Mouse (Mus musculus) MEL-GATA-1-ER (cell line): Measurements from ENCODE around the gene Psme3.
A peak's percentile ranks its signal among the peaks of the same experiment; 100 is the strongest.

Source experiments
- DNase-seq: peaks from one replicate; pipeline ENCODE4 v3.0.0-alpha.2; 2012; ENCODE audit warnings: low read depth; ENCODE audit errors: extremely low read depth

The Psme3 gene

GRCm38 (mm10) chr11:101315665-101316500 lies at the start of gene Psme3:
Gene Psme3, plus strand, starts transcription at chr11:101316213.
- peak; percentile 95 for DNase-seq

- no peak for DNase-seq
Observed at GRCm38 (mm10) chr11:101269577-101270116, 46.4 kb upstream of the Psme3 start.

- DNase-seq = no peak
Observed at GRCm38 (mm10) chr11:101272446-101272845, 43.6 kb upstream of the Psme3 start.

DNA sequence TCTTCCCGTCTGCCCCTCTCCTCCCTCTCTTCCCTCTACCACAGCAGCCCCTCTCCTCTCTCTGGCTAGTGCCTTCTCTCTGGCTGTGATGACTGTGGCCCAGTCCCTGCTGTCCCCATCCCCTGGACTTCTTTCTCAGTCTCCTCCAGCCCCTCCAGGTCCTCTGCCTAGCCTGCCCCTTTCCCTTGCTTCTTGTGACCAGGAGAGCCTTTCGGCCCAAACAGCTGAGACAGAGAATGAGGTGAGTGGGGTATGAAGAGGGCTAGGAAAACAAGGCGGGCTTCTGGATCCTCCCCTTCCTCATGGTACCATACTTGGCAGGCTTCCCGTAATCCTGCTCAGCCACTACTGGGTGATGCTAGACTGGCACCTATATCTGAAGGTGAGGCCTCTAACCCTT lies 40.7 kb upstream of the Psme3 start:
- no peak for DNase-seq

- no peak for DNase-seq
Observed at GRCm38 (mm10) chr11:101276319-101277070, 39.5 kb upstream of the Psme3 start.

GRCm38 (mm10) chr11:101277381-101278222 lies 38.4 kb upstream of the Psme3 start:
- DNase-seq = peak; percentile 27

- peak; percentile 93 for DNase-seq
Observed at GRCm38 (mm10) chr11:101278223-101279192, 37.5 kb upstream of the Psme3 start, which contains the start of the genes Cntd1 and Coa3. Gene Cntd1, plus strand, starts transcription at chr11:101279012. Gene Coa3, minus strand, starts transcription at chr11:101279114.

GRCm38 (mm10) chr11:101279193-101279569 lies 36.8 kb upstream of the Psme3 start:
- DNase-seq = no peak

DNA sequence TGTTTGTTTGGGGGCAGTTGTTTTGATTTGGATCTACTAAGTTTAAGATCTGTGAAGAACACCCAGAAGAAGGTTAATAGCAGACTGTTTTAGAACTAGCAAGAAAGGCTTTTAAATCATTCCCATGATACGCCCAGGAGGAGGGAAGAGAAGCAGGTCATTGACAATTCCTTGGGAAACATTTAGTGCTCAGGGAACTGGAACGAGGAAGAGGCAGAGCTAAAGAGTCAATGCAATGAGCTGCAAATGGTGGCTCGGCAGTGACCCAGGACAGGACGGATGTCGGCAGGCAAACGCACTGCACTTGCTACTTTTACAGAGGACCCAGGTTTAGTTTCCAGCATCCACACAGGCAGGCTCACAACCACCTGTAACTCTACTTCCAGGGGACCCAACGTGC lies 35.2 kb upstream of the Psme3 start:
- no peak for DNase-seq

DNA sequence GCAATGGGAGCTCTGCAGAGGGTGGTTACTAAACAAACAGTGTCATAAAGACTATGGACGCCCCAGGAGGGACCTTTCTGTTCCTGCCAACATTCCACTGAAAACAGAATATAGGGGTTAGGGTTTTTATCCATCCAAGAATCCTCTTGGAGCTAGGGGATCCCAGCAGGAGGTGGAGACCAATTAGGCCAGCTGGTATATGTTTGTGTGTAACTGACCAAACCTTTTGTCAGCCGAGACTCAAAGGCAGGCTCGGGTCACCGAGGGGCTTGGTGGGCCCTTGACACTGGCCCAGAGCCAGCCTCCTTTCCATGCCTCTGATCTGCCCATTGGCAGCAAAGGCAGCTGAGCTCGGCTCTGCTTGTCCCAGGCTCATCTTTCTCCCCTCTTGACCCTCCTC lies 33.1 kb upstream of the Psme3 start:
- no peak for DNase-seq

DNA sequence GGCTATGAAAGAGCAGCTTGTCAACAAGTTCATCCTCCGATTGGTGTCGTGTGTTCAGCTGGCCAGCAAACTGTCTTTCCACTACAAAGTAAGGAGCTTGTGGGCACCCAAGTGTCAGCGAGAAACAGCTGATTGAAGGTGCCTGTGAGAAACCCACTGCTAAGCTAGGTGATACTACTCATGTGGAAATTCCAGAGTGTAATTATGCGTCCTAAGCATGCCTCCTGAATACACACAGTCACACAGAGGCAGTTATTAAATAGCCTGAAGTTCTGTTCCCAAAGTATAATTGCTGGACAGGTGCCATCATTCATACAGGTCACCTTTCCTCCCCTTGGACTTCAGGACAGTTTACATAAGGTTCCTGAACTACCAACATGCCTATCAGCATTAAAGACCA lies 32.2 kb upstream of the Psme3 start:
- DNase-seq = no peak

GRCm38 (mm10) chr11:101287306-101287705 lies 28.7 kb upstream of the Psme3 start:
- DNase-seq = no peak

- no peak for DNase-seq
Observed at GRCm38 (mm10) chr11:101291231-101291630, 24.8 kb upstream of the Psme3 start.

GRCm38 (mm10) chr11:101295191-101295590 lies 20.8 kb upstream of the Psme3 start:
- no peak for DNase-seq

GRCm38 (mm10) chr11:101300881-101301280 lies 15.1 kb upstream of the Psme3 start:
- no peak for DNase-seq

DNA sequence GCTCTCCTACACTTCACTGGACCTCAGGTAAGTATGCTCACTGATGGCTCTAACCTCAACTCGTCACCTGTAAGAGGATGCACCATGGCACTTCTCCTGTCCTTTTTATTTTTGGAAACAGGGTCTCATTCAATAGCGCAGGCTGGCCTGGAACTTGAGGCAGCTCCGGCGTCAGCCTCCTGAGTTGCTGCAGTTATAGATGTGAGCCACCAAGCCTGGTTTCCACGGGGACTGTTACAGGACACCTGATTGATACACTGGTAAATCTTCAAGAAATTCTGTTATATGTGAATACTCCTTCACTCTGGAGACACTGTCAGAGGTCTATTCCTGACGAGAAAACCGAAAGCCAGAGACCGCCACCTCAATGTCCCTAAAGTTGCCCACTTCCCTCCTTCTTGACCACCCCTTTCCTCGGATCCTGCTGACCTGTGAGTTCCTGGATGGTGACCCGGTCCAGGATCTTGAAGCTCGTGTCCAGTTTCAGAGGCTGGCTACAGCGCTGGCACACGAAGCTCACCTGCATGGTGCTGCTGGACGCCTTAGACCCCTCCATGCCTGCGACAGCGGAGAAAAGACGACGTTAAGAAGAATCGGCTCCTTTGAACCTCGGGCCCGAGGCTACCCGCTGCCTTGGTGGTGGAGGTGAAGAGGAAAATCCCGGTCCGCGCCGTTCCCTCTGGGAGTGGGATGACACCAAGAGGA lies 14.6 kb upstream of the Psme3 start:
- no peak for DNase-seq

DNA sequence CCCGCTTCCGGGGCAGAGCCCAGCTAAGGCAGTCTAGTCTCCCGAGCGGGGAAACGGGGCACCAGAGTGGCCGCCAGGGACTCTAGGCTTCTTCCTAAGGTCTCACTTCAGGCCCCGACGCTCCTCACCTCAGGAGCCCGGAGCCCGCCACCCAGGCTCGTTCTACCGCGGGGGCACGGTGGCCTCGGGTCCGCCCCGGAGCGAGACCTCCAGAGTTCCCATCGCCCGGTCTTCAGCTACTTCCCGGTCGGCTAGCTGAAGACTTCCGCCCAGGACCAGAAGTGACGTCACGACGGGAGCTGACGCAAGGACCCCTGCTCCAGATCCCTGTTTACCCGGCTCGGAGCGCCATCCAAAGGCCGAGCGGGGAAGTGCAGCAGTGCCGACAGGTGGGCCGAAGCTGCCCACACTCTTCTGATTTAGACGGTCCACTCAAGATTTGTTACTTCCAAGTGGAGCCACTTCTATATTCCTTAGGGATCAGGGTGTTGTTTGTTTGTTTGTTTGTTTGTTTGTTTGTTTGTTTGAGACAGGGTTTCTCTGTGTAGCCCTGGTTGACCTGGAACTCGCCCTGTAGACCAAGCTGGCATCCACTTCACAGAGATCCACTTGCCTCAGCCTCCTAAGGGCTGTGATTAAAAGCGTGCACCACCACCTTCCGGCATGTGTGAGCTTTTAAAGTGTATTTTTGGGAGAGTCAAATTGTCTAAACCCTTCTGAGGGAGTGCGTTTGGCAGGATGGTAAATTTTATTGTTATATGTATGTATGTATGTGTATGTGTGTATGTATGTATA lies 13.8 kb upstream of the Psme3 start, which contains the start of gene Becn1:
Becn1 (minus strand) TSS at position 283 of the 795 bp plus-strand sequence.
- DNase-seq = peak; percentile 85

DNA sequence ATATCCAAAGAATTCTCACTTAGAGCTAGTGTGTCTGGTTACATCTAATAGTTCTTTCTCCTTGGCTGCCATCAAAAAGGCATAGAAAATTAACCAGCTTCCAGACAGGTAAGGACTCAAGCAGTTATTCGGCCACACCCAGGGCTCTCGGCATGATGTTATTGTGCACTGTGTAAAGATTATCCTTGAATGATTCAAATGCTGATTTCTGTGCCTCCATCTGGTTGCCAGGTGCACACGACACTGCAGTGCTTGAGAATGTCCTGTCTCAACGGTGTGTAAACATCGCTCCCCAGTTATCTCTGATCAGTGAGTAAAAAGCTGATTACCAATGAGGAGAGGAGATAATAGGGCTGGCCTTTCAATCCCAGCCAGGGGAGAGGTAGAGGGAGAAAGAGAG lies 8.3 kb upstream of the Psme3 start:
- no peak for DNase-seq

DNA sequence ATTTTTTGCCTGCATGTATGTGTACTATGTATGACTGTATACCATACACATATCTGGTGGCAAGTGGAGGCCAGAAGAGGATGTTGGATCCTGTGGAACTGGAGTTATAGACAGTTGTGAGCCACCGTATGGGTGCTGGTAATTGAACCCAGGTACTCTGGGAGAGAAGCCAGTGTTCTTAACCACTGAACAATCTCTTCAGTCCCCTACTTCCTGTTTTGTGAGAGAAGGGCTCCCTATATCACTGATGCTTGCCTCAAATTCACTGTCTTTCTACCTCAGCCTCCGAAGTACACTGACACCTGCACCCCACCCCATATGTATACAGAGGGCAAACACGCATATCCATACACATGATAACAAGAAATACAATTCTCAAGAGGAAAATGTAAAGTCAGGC lies 4.9 kb upstream of the Psme3 start:
- peak; percentile 63 for DNase-seq
